Mouse (Mus musculus): ENCODE data around the gene Cyp11a1.
A peak's percentile ranks its signal among the peaks of the same experiment; 100 is the strongest.

Gene Cyp11a1

GRCm38 (mm10) chr9:58009588-58009987 lies 3.4 kb downstream of the Cyp11a1 start:
- DNase-seq = no peak

- no peak for DNase-seq
These were observed 4.8 kb downstream of the Cyp11a1 start for GRCm38 (mm10) chr9:58011027-58011426.

GRCm38 (mm10) chr9:58011552-58011951 lies 5.3 kb downstream of the Cyp11a1 start:
- DNase-seq = no peak

- no peak for DNase-seq
These were observed 6.3 kb downstream of the Cyp11a1 start for GRCm38 (mm10) chr9:58012486-58012885.

GRCm38 (mm10) chr9:58012935-58013334 lies 6.7 kb downstream of the Cyp11a1 start:
- DNase-seq = peak in 1 of 2 experiments; percentile 46

DNA sequence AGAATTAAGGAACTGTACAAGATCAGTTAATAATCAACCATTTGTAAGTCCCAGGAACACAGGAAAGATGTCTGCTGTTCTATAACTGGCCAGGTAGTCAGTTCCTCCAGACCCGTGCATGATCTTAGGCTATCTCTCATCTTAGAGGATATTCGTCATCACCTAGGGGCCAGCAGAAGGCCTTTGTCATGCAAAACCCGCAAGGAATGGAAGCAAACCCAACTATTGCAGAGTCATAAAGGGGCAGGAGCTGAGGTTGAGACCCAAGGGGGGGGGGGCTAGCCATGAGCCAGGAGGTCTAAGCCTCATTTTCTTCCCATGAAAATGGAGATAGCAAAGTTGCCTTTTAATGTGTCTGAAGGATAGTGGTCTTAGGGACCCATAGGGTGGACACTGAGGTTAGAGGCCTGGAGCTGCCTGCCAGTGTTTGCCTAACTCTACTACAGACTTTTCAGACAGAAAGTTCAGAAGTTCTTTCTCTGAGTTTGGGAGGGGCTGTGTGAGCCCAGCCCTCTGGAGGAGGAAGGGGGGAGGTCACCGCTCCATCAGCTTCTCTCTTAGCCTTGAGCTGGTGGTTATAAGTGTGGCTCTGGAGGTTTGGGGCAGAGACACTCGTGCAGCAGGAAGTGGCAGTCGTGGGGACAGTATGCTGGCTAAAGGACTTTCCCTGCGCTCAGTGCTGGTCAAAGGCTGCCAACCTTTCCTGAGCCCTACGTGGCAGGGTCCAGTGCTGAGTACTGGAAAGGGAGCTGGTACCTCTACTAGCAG lies 8.4 kb downstream of the Cyp11a1 start:
- DNase-seq = no peak

GRCm38 (mm10) chr9:58015856-58016255 lies 9.6 kb downstream of the Cyp11a1 start:
- DNase-seq = no peak

DNA sequence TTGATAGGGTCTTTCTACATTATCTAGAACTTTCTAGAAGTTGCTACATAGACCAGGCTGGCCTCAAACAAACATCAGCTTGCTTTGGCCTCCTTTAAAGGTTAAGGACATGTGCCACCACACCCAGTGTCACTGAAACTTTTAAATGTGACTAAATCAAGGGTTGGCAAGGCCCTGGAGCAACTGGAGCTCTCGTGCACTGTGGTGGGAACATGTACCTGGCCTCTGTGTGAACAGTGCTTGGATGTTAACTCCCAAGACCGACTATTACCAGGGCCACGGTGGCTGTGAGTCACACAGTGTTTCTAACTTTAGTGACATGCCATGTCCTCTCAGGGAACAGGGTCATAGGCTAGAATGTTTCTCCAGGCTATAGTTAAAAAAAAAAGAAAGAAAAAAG lies 10.8 kb downstream of the Cyp11a1 start:
- DNase-seq = no peak

GRCm38 (mm10) chr9:58018385-58018784 lies 12.2 kb downstream of the Cyp11a1 start:
- DNase-seq = no peak

DNA sequence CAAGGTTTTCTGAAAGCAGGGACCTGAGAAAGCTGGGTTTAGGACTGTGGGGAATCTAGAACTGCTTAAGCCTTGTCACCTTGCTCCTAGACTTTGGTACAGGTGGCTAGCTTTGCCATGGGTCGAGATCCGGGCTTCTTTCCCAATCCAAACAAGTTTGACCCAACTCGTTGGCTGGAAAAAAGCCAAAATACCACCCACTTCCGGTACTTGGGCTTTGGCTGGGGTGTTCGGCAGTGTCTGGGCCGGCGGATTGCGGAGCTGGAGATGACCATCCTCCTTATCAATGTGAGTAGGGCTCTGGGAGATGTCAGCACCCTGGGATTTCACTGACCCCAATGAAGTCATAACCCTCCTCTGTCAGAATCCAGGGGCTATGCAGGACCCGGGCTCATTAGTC lies 19.8 kb downstream of the Cyp11a1 start:
- no peak for DNase-seq

DNA sequence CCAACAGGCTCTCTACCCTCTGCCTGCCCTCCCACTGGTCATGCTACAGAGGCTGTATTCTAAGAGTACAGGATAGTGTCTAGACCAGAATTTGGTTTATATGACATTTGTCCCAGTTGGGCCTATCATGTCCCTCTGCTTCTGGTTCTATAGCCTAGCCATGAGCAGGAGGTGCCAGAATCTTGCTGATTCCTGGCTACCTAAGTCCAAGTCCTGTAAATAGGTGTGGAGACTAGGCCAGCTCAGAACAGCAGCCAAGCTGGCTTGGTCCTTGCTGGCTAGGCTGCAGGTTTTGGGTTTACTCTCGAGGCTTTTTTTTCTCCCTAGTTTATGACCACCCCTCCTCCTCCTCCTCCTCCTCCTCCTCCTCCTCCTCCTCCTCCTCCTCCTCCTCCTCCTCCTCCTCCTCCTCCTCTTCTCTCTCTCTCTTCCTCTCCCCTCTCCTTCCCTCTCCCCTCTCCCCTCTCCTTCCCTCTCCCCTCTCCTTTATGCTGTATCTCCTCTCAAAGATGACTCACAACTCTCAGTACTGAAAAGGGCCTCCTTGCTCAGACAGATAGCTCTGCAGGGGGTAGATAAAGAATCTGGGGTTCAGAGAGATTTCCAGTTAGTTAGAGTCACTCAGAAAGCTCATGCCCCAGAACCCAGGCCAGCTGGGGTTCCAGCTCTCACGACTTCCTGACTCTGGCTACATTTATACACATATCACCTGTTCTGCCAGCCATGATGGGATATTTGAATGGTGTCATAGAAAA lies 21.4 kb downstream of the Cyp11a1 start:
- peak; percentile 49 to 68 for DNase-seq

DNA sequence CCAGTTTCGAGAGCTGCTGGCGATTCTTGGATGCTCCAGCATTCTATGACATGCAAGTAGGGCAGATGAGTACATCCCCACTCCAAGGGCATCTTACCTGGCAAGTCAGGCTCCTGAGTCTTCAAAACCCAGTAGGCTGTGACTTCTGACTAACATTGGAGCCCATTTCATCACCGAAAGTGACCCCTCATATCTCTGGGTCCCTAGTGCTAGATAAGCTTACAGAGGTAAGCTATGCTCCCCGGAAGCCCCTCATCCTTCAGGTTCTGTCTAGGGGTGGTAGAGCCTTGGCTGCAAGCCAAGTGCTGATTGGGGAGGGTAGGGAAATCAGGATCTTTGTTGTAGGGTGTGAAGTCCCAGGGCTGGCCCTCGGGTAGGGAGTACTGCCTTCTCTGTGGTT lies 22.6 kb downstream of the Cyp11a1 start:
- no peak for DNase-seq

DNA sequence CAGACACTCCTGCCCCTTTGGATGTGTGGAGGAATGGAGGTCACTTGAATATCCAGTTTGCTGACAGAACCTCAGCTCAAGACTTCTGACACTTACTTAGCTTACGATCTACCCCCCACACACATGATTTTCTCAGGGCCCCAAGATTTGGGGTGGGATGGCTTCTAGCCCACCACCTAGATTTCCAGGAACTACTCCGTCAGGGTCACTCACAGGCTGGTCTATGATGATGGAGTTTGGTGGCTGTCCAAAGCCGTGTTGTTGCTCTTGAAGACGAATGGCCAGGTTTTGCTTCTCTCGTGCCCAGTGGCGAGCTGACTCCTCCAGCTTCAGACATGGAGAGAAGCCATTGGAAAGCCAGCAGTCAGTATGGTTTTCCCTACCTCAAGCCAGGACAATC lies 23.4 kb downstream of the Cyp11a1 start:
- DNase-seq = no peak

DNA sequence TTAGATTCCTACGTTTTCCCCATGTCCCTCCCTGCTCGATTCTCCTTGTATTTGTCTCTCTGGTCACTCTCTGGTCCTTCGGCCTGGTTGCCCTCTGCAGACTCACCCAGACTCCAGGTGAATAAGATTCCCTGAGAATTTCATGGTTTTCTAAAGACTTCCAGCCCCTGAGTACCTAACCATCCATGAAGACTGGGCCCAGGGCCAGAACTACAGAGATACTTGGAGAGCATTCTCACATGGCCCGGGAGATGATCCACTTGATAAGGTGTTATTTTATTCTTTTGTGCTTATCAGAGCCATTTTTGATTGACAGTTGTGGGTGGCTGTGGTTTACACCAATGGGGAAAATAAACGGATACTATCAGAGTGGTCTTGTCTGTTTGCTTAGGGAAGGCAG lies 25.7 kb downstream of the Cyp11a1 start:
- DNase-seq = peak; percentile 61 to 77

- peak; percentile 65 to 71 for DNase-seq
These were observed 29.3 kb downstream of the Cyp11a1 start for GRCm38 (mm10) chr9:58035519-58035918.

- DNase-seq = no peak
These were observed 29.9 kb downstream of the Cyp11a1 start for GRCm38 (mm10) chr9:58035951-58036698.

GRCm38 (mm10) chr9:58036961-58037360 lies 30.8 kb downstream of the Cyp11a1 start:
- DNase-seq = no peak

DNA sequence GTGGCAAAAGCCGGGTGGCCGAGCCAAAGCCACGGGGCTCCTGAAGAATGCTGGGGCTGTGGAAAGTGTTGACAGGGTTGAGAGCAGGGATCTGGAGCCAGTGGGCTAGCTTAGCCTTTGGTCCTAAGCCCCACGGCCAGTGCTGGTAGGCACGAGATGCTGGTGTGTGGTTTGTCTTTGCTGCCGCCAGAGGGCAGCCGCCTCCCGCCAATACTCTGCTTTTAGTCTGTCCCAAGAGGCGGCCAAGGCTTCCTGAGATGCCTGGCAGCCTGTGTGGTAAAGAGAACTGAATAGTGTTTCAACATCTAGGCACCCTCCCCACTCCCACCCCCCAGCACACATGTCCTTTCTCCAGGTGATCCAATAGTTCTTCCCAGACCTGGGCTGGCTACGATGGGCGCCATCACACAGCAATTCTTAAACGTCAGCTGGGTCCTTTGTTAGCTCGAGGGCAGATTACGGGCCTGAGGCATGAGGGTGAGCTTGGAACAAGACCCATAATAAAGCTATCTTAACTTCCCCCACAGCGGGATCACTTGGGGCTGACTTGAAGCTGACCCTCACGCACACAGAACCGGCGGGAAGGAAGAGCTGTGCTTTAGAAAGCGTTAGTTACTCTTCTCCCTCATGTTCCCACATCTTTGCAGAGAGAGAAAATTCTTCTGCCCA lies 32.4 kb downstream of the Cyp11a1 start:
- DNase-seq = peak; percentile 88 to 89

DNA sequence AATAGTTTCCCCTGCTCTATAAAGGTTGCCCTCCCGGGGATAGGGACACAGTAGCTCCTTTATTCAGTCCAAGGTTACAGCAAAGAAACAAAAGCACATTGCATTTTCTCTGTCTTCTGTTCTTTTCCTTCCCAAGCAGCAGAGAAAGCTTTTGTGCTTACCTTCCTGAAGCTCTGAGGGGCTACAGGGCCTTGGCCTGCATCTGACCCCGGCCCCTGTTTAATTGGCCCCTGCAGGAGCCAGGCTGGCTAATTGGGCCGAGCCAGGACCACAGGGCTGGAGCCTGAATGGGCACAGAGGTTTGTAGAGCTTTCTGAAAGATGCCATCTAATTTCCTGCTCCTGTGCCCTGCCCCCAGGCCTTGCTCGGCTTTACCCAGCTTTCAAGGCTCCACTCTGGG lies 34.8 kb downstream of the Cyp11a1 start:
- no peak for DNase-seq

- DNase-seq = no peak
These were observed 36.2 kb downstream of the Cyp11a1 start for GRCm38 (mm10) chr9:58042391-58042790.

DNA sequence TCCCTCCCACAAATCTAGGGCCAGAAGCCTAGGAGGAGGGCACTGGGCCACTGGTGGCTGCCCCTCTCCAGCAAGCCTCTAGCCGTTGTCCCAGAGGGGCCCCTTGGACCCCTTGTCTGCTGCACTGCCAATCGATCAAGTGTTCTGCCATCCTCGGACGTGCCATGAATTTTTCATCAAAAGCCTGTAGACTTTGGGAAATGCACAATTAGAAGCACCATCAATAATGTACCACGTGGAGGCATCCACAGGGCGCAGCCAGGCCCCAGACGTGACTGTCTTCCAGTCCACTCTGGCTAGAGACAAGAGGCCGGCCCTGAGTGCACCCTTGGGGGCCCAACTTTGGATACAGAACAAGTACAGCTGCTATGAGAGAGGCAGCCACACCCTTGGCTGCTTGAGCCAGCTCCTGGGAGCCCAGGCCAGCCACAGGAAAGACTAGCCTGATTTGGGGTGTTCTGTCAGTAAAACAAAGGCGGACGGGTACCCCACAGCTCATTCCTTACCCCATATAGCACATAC lies 37.3 kb downstream of the Cyp11a1 start:
- no peak for DNase-seq

DNA sequence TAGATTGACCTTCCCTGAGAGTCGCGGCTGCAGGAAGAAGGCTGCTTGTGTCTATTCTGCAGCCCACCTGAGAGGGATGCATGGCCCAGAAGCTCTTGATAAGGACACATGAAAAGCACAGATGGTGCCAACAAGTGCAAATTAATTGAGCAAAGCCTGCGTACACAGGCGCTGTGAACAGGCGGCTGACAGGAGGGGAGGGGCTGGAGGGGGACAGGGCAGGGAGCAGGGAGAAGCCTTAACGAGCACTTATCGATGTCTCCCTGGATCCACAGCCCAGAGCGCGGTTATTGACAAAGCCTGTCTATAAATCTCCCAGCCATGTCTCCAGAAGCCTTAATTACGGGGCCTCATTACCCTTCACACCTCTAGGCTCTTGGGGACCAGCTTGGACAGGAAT lies 38.6 kb downstream of the Cyp11a1 start:
- peak in 1 of 2 experiments; percentile 53 for DNase-seq

GRCm38 (mm10) chr9:58045646-58046045 lies 39.4 kb downstream of the Cyp11a1 start:
- DNase-seq = no peak
